Mouse (Mus musculus) C2C12 (cell line): ENCODE data around the gene Nipsnap2.

Experiments used
- CTCF ChIP-seq: IDR thresholded peaks from one replicate; pipeline ENCODE4 v1.5.1; 2011; ENCODE audit not compliant: control insufficient read depth, insufficient read depth, insufficient read length
- FOSL1 ChIP-seq: IDR thresholded peaks from one replicate; pipeline ENCODE4 v1.8.0; 2011; ENCODE audit warnings: mild to moderate bottlenecking, low read length; ENCODE audit not compliant: poor library complexity, insufficient read depth, severe bottlenecking
- MAX ChIP-seq: IDR thresholded peaks from one replicate; pipeline ENCODE4 v1.6.1; 2011; ENCODE audit warnings: mild to moderate bottlenecking, control low read depth
- MYOD1 ChIP-seq: IDR thresholded peaks from one replicate; pipeline ENCODE4 v1.6.1; 2011; ENCODE audit warnings: low read depth; ENCODE audit not compliant: control insufficient read depth, insufficient read length
- MYOG ChIP-seq: IDR thresholded peaks from one replicate; pipeline ENCODE4 v1.6.1; 2011; ENCODE audit not compliant: control insufficient read depth, insufficient read length; ENCODE audit errors: extremely low read depth
- USF1 ChIP-seq: IDR thresholded peaks from one replicate; pipeline ENCODE4 v1.6.1; 2011; ENCODE audit warnings: low read depth, mild to moderate bottlenecking, control low read depth, moderate library complexity

DNA sequence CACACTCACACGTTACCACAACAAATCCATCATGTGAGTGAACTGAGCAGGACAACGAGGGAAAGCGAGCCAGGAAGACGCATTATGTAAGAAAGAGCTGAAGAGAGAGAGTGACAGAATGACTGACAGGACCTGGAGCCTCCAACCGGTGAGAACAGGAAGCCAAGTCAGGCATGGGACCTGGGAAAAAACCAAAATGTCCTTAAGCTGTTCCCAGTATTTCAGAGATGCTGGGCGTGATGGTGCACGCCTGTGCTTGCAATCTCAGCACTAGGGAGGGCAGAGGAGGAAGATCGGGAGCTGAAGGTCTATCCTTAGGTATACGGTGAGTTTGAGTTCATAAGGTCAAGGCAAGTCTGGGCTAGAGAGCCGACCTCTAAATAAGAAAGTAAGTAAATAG, 47.6 kb downstream of the Nipsnap2 start:
- TF ChIP-seq MYOG (no peak), USF1 (no peak), CTCF (no peak), MYOD1 (no peak), MAX (no peak), FOSL1 (no peak)
